8 mouse cellular contexts compared by ENCODE assay signal in genomic region chr15:3996267-3997010, GRCm38 (mm10). TPM values are rescaled to one million over a fixed set of nuclear protein-coding genes. Genes with fewer than 3 reads are reported as not detected.
DNase-seq lines count a peak whose midpoint lies in the region; ATAC-seq and TF ChIP-seq lines count a peak whose summit lies in the region.

No protein-coding gene starts in this region.

- no peaks in the 10 kb centered on the region for H3K27me3 ChIP-seq in kidney, embryonic 14.5 days (ENCODE audit: control insufficient read depth, insufficient read depth, low read length)
- no peaks in the 10 kb centered on the region for H3K27me3 ChIP-seq in hindbrain, embryonic 12.5 days
- H3K27me3 ChIP-seq in midbrain, embryonic 13.5 days = no peaks in the 10 kb centered on the region

- ATAC-seq in kidney, embryonic 14.5 days (ENCODE audit: low FRiP score, low TSS enrichment) = no peak
- ATAC-seq in hindbrain, embryonic 12.5 days (ENCODE audit: low FRiP score) = no peak
- ATAC-seq in midbrain, embryonic 13.5 days = no peak
- no peak for ATAC-seq in cerebellum, adult (ENCODE audit: insufficient number of reproducible peaks, low FRiP score, low TSS enrichment)

- H3K4me1 ChIP-seq in kidney, embryonic 14.5 days (ENCODE audit: control insufficient read depth, insufficient read depth, low read length) = no peaks in the 10 kb centered on the region
- H3K4me1 ChIP-seq in bone marrow, adult 2 months (ENCODE audit: control insufficient read depth, insufficient read depth, low read length) = no peaks in the 10 kb centered on the region; the same call in 1 of the 2 replicates
- H3K4me1 ChIP-seq in hindbrain, embryonic 12.5 days = peaks cover 8% of the 10 kb centered on the region; the same call in 1 of the 2 replicates
- peaks cover 17% of the 10 kb centered on the region for H3K4me1 ChIP-seq in midbrain, embryonic 13.5 days (replicated peaks)

- peak overlapping the region; percentile 87 for H3K27ac ChIP-seq in kidney, embryonic 14.5 days (ENCODE audit: low read depth, low read length)
- H3K27ac ChIP-seq in bone marrow, adult 2 months (ENCODE audit: control insufficient read depth, insufficient read depth, low read depth, low read length, poor library complexity) = peak overlapping the region; percentile 40
- H3K27ac ChIP-seq in hindbrain, embryonic 12.5 days = peak overlapping the region; percentile 73
- peak overlapping the region; percentile 77 for H3K27ac ChIP-seq in midbrain, embryonic 13.5 days

- H3K4me3 ChIP-seq in kidney, embryonic 14.5 days (ENCODE audit: low read length) = peak overlapping the region; percentile 75
- peak overlapping the region; percentile 65 for H3K4me3 ChIP-seq in bone marrow, adult 2 months (replicated peaks; ENCODE audit: control insufficient read depth, low read depth, low read length)
- H3K4me3 ChIP-seq in hindbrain, embryonic 12.5 days = peak overlapping the region; percentile 72
- peak overlapping the region; percentile 77 for H3K4me3 ChIP-seq in midbrain, embryonic 13.5 days (replicated peaks)

- no peak for TF ChIP-seq POLR2A in bone marrow, adult 2 months (IDR thresholded peaks at IDR 0.05; ENCODE audit: borderline replicate concordance, control insufficient read depth, low read depth, low read length)

- peak overlapping the region; percentile 61; the same call in 1 of the 2 replicates for H3K9ac ChIP-seq in kidney, embryonic 14.5 days (ENCODE audit: low read depth, low read length)
- H3K9ac ChIP-seq in hindbrain, embryonic 12.5 days = peak overlapping the region; percentile 52
- H3K9ac ChIP-seq in midbrain, embryonic 13.5 days (replicated peaks) = peak overlapping the region; percentile 56

- H3K36me3 ChIP-seq in kidney, embryonic 14.5 days (ENCODE audit: control insufficient read depth, insufficient read depth, low read length) = peaks cover 8% of the 10 kb centered on the region
- peaks cover 7% of the 10 kb centered on the region; the same call in 1 of the 2 replicates for H3K36me3 ChIP-seq in hindbrain, embryonic 12.5 days
- peaks cover 7% of the 10 kb centered on the region for H3K36me3 ChIP-seq in midbrain, embryonic 13.5 days

- DNase-seq in kidney, postnatal 4 days = no peak
- no peak for DNase-seq in urinary bladder, postnatal 10 days (ENCODE audit: low spot score)
- no peak for DNase-seq in urinary bladder, postnatal 4 days (ENCODE audit: low spot score in 2 of 2)

- 22% methylated on average over 14 of the region's 14 CpGs for WGBS in kidney, embryonic 14.5 days
- 20% methylated on average over 14 of the region's 14 CpGs for WGBS in bone marrow, adult 2 months
- 24% methylated on average over 14 of the region's 14 CpGs for WGBS in hindbrain, embryonic 12.5 days
- WGBS in midbrain, embryonic 13.5 days = 24% methylated on average over 14 of the region's 14 CpGs

- no peak for TF ChIP-seq CTCF in bone marrow, adult 2 months (IDR thresholded peaks at IDR 0.05; ENCODE audit: control insufficient read depth, insufficient read depth, low read length)

- peak overlapping the region; percentile 66 for H3K4me2 ChIP-seq in kidney, embryonic 14.5 days (replicated peaks; ENCODE audit: low read depth, low read length)
- peak overlapping the region; percentile 67 for H3K4me2 ChIP-seq in hindbrain, embryonic 12.5 days (replicated peaks)
- H3K4me2 ChIP-seq in midbrain, embryonic 13.5 days (replicated peaks) = peak overlapping the region; percentile 71

- no peaks in the 10 kb centered on the region for H3K9me3 ChIP-seq in kidney, embryonic 14.5 days (ENCODE audit: control insufficient read depth, low read length)
- H3K9me3 ChIP-seq in hindbrain, embryonic 12.5 days (replicated peaks) = no peaks in the 10 kb centered on the region
- H3K9me3 ChIP-seq in midbrain, embryonic 13.5 days = no peaks in the 10 kb centered on the region

RNA-seq across cellular contexts. Expression of gene AW549877, which starts 0.9 kb away (rescaled TPM):
- polyA plus RNA-seq in kidney, embryonic 14.5 days (2014; fragmentation: Nextera tagmentation; extraction: Ambion mirVana) = 25.3 and 51.3 TPM in 2 replicates
- polyA plus RNA-seq in bone marrow, adult 2 months (2011; ENCODE audit: insufficient read depth, insufficient read length, low replicate concordance, missing spikeins) = 4.2 and 12.3 TPM in 2 replicates
- polyA plus RNA-seq in hindbrain, embryonic 12.5 days (2016; fragmentation: Nextera tagmentation; extraction: Ambion mirVana) = 57.2 and 61.6 TPM in 2 replicates
- 42.1 and 47.1 TPM in 2 replicates for polyA plus RNA-seq in midbrain, embryonic 13.5 days (2015; fragmentation: Nextera tagmentation; extraction: Ambion mirVana)

RNA-seq across cellular contexts. Expression of gene Fbxo4, which starts 17.1 kb away (rescaled TPM):
- polyA plus RNA-seq in kidney, embryonic 14.5 days (2014; fragmentation: Nextera tagmentation; extraction: Ambion mirVana) = 10.2 and 12.7 TPM in 2 replicates
- 8.3 and 15.6 TPM in 2 replicates for polyA plus RNA-seq in bone marrow, adult 2 months (2011; ENCODE audit: insufficient read depth, insufficient read length, low replicate concordance, missing spikeins)
- 9.0 and 9.8 TPM in 2 replicates for polyA plus RNA-seq in hindbrain, embryonic 12.5 days (2016; fragmentation: Nextera tagmentation; extraction: Ambion mirVana)
- 6.3 and 7.3 TPM in 2 replicates for polyA plus RNA-seq in midbrain, embryonic 13.5 days (2015; fragmentation: Nextera tagmentation; extraction: Ambion mirVana)

RNA-seq across cellular contexts. Expression of gene Oxct1, which starts 29.7 kb away (rescaled TPM):
- 192 and 254 TPM in 2 replicates for polyA plus RNA-seq in kidney, embryonic 14.5 days (2014; fragmentation: Nextera tagmentation; extraction: Ambion mirVana)
- polyA plus RNA-seq in bone marrow, adult 2 months (2011; ENCODE audit: insufficient read depth, insufficient read length, low replicate concordance, missing spikeins) = 12.6 and 31.6 TPM in 2 replicates
- polyA plus RNA-seq in hindbrain, embryonic 12.5 days (2016; fragmentation: Nextera tagmentation; extraction: Ambion mirVana) = 200 and 208 TPM in 2 replicates
- 211 and 247 TPM in 2 replicates for polyA plus RNA-seq in midbrain, embryonic 13.5 days (2015; fragmentation: Nextera tagmentation; extraction: Ambion mirVana)
